Mouse (Mus musculus) forebrain, embryonic 11.5 days (tissue): ENCODE results near the gene Fsd1. TPM values are rescaled to one million over a fixed set of nuclear protein-coding genes. Genes with fewer than 3 reads are reported as not detected.
A peak's percentile ranks its signal among the peaks of the same experiment; 100 is the strongest.

Experiments used
- ATAC-seq: fragments of 200-750 bp; cut with Nextera tagmentation; replicated peaks from 2 replicates; pipeline ENCODE4 v1.8.0; 2017; ENCODE audit warnings: moderate TSS enrichment; ENCODE audit not compliant: low FRiP score
- DNase-seq: peaks from one replicate; pipeline ENCODE4 v3.0.0-alpha.2; 2017; ENCODE audit warnings: low spot score
- H3K27ac ChIP-seq: fragments of 300-500 bp; sonication (generic); 2 replicates; pipeline ENCODE4 v1.5.1; 2014; ENCODE audit warnings: low read depth, low read length
- H3K27me3 ChIP-seq: fragments of 300-500 bp; sonication (generic); 2 replicates; pipeline ENCODE4 v1.6.1; 2014; ENCODE audit warnings: mild to moderate bottlenecking, low read length, mixed read lengths; ENCODE audit not compliant: control insufficient read depth, insufficient read depth
- H3K36me3 ChIP-seq: fragments of 300-500 bp; sonication (generic); 2 replicates; pipeline ENCODE4 v1.6.1; 2014; ENCODE audit warnings: mild to moderate bottlenecking, low read length, moderate library complexity, mixed read lengths; ENCODE audit not compliant: control insufficient read depth, insufficient read depth
- H3K4me1 ChIP-seq: fragments of 300-500 bp; sonication (generic); replicated peaks from 2 replicates; pipeline ENCODE4 v1.6.1; 2014; ENCODE audit warnings: low read length, mixed read lengths; ENCODE audit not compliant: control insufficient read depth, insufficient read depth
- H3K4me2 ChIP-seq: fragments of 300-500 bp; sonication (generic); 2 replicates; pipeline ENCODE4 v1.6.1; 2014; ENCODE audit warnings: low read depth, mild to moderate bottlenecking, low read length, moderate library complexity, mixed read lengths; ENCODE audit not compliant: severe bottlenecking
- H3K4me3 ChIP-seq: fragments of 300-500 bp; sonication (generic); 2 replicates; pipeline ENCODE4 v1.5.1; 2014; ENCODE audit warnings: low read depth, low read length
- H3K9ac ChIP-seq: fragments of 300-500 bp; sonication (generic); 2 replicates; pipeline ENCODE4 v1.6.1; 2014; ENCODE audit warnings: low read length
- H3K9me3 ChIP-seq: fragments of 300-500 bp; sonication (generic); 2 replicates; pipeline ENCODE4 v1.6.1; 2016; ENCODE audit warnings: low read length, mixed read lengths; ENCODE audit not compliant: control insufficient read depth
- WGBS: fragments of 180-500 bp; shearing (Covaris S2); extraction: QIAGEN DNeasy Blood & Tissue Kit; methylation state at CpG from one replicate; pipeline ENCODE4 v1.1.7; 2014; 5-methylcytosine and 5-hydroxymethylcytosine counted together
- polyA plus RNA-seq: library from polyadenylated mRNA; unstranded; fragments of >200 nt; fragmentation: Nextera tagmentation; extraction: Ambion mirVana; gene quantifications from 2 replicates; pipeline ENCODE4 v1.2.1, GENCODE M21; 2014

Gene Fsd1
- polyA plus RNA-seq, 1 experiment from 2014 or later, result 61.9 TPM

DNA sequence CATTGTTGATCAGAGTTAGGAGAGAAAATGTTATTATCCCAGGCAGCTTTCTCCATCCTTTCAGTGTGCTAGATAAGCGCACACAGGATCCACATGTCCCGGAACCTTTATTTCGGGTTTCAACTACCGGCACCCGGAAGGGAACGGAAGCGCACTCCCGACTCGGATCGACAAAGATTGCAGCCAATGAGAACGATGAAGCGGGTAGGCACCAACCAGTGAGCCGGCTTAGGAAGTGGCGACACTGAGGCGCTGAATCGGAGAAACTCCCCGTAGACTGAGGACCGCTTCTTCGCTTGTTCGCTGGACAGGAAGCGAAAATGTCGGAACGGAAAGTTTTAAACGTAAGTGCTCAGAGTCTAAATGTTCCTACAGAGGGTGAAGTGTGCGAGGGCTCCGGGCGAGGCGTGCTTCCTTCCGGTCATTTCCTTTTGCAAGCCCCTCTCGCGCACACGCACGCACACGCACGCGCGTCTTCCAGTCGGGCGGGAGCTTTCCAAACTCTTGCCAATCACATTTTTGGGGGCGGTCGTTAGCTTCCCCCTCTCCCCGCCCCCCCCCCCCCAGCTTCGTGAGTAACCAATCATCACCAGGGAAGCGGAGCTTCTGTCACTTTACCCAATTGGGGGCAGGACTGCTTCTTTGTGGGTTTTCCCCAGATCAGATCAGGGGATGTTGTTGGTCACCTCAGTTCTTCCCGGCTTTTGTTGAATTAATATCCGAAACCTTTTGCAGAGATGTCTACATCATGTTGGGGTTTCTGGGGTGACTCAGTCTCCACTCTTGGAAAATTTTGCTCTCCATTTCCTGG lies 27.2 kb upstream of the Fsd1 start, which contains the start of gene Yju2:
TSS of gene Yju2 (plus strand) at position 182 of the 811 bp plus-strand sequence.
- Histone ChIP-seq H3K4me2 (peak within 1 kb of the TSS; percentile 66), H3K9ac (peak within 1 kb of the TSS; percentile 60), H3K27me3 (no peaks in the 10 kb centered on the region), H3K4me3 (peak within 1 kb of the TSS; percentile 56), H3K4me1 (peaks cover 10% of the 10 kb centered on the region), H3K27ac (peak within 1 kb of the TSS; percentile 92), H3K36me3 (no peaks in the 10 kb centered on the region), H3K9me3 (no peaks in the 10 kb centered on the region)
- peak; percentile 94 for DNase-seq
- WGBS, result under 1% methylated on average over 46 of the region's 46 CpGs
- peak; percentile 90 for ATAC-seq

- peak overlapping the region; percentile 56 for H3K4me3 ChIP-seq
- H3K36me3 ChIP-seq, result no peaks in the 10 kb centered on the region; the same call in 1 of the 2 replicates
- peak; percentile 52 for DNase-seq
- no peaks in the 10 kb centered on the region for H3K9me3 ChIP-seq
- H3K9ac ChIP-seq, result peak overlapping the region; percentile 37
- peaks cover 10% of the 10 kb centered on the region for H3K4me1 ChIP-seq
- ATAC-seq, result no peak
- H3K27ac ChIP-seq, result no peak overlapping the region
- H3K4me2 ChIP-seq, result peak overlapping the region; percentile 66
- 75% methylated on average over 10 of the region's 10 CpGs for WGBS
- H3K27me3 ChIP-seq, result no peaks in the 10 kb centered on the region
Measured at GRCm38 (mm10) chr17:55959946-55960740, 26.2 kb upstream of the Fsd1 start.

- no peak overlapping the region for H3K27ac ChIP-seq
- no peak for ATAC-seq
- DNase-seq, result no peak
- no peak overlapping the region for H3K4me3 ChIP-seq
- no peak overlapping the region for H3K9ac ChIP-seq
- no peaks in the 10 kb centered on the region; the same call in 1 of the 2 replicates for H3K36me3 ChIP-seq
- H3K9me3 ChIP-seq, result no peaks in the 10 kb centered on the region
- H3K4me2 ChIP-seq, result no peak overlapping the region
- H3K27me3 ChIP-seq, result no peaks in the 10 kb centered on the region
- H3K4me1 ChIP-seq, result peaks cover 10% of the 10 kb centered on the region
Measured at GRCm38 (mm10) chr17:55960791-55961190, 25.5 kb upstream of the Fsd1 start.

GRCm38 (mm10) chr17:55961631-55962030 lies 24.7 kb upstream of the Fsd1 start:
- DNase-seq (peak; percentile 41), ATAC-seq (no peak)
- Histone ChIP-seq H3K27ac (no peak overlapping the region), H3K36me3 (peaks cover 2% of the 10 kb centered on the region; the same call in 1 of the 2 replicates), H3K9ac (no peak overlapping the region), H3K4me3 (no peak overlapping the region), H3K4me2 (no peak overlapping the region), H3K9me3 (no peaks in the 10 kb centered on the region), H3K4me1 (peaks cover 8% of the 10 kb centered on the region; the same call in 1 of the 2 replicates), H3K27me3 (no peaks in the 10 kb centered on the region)
- 94% methylated on average over 7 of the region's 7 CpGs for WGBS

GRCm38 (mm10) chr17:55963171-55963570 lies 23.1 kb upstream of the Fsd1 start:
- Histone ChIP-seq H3K9me3 (no peaks in the 10 kb centered on the region), H3K27ac (no peak overlapping the region), H3K4me2 (no peak overlapping the region), H3K36me3 (peaks cover 2% of the 10 kb centered on the region; the same call in 1 of the 2 replicates), H3K4me1 (peaks cover 8% of the 10 kb centered on the region; the same call in 1 of the 2 replicates), H3K4me3 (no peak overlapping the region), H3K27me3 (no peaks in the 10 kb centered on the region), H3K9ac (no peak overlapping the region)
- DNase-seq (peak; percentile 50), ATAC-seq (no peak)
- WGBS, result 87% methylated on average over 14 of the region's 14 CpGs

DNA sequence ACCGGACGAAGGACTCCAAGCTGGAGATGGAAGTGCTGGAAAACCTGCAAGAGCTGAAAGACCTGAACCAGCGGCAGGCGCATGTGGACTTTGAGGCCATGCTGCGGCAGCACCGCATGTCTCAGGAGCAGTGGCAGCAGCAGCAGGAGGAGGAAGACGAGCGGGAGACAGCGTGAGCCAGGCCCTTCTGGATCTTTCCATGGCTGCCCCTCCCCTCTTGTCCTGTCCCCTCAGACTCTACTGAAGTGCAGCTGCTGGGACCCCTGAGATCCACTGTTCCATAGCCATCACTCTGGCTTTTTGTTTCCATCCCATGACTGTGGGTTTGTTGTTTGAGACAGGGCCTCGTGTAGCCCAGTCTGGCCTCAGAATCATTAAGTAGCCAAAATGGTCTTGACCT lies 21.8 kb upstream of the Fsd1 start:
- Histone ChIP-seq H3K27ac (no peak overlapping the region), H3K27me3 (no peaks in the 10 kb centered on the region), H3K4me3 (no peak overlapping the region), H3K4me2 (no peak overlapping the region), H3K9me3 (no peaks in the 10 kb centered on the region), H3K4me1 (peaks cover 6% of the 10 kb centered on the region; the same call in 1 of the 2 replicates), H3K9ac (no peak overlapping the region), H3K36me3 (peaks cover 2% of the 10 kb centered on the region; the same call in 1 of the 2 replicates)
- no peak for ATAC-seq
- 95% methylated on average over 10 of the region's 10 CpGs for WGBS
- peak; percentile 44 for DNase-seq

DNA sequence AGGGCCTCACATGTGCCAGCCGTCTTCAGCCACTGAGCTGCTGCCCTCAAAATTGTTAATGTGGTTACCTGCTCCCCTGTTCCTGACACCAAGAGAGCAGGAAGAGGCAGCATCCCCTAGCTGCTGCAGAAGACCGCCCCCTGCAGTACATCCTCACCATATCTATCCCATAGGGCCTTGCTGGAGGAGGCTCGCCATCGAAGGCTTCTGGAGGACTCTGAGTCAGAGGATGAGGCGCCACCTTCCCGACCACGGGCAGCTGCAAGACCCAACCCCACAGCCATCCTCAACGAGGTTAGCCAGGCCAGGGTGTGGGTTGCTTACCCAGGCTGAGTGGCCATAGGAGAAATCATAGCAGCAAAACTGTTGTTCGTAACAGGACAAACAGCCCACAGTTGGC lies 21.3 kb upstream of the Fsd1 start:
- Histone ChIP-seq H3K9me3 (no peaks in the 10 kb centered on the region), H3K36me3 (peaks cover 2% of the 10 kb centered on the region; the same call in 1 of the 2 replicates), H3K27ac (no peak overlapping the region), H3K4me3 (no peak overlapping the region), H3K4me1 (peaks cover 8% of the 10 kb centered on the region; the same call in 1 of the 2 replicates), H3K4me2 (no peak overlapping the region), H3K27me3 (no peaks in the 10 kb centered on the region), H3K9ac (no peak overlapping the region)
- WGBS, result 86% methylated on average over 9 of the region's 9 CpGs
- DNase-seq (peak; percentile 45), ATAC-seq (no peak)

DNA sequence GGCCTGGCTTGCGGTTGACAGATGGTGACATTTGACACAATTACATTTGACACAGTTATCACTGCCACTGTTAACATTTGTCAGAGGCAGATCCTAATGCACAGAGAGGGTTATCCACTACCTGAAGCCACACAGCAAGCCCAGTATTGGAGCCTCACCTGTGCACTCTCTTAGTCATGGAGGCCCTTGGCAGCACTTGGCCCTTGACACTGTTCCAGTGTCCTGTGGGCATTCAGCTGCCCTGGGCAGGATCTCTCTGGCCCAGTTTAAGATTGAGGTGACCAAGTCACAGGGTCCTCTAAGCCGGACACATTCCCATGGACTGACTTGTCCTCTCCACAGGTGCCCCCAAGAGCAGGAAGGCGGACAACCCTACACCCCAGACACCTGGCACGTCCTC lies 19.1 kb upstream of the Fsd1 start:
- WGBS, result 89% methylated on average over 4 of the region's 4 CpGs
- H3K9ac ChIP-seq, result no peak overlapping the region
- no peak overlapping the region for H3K4me3 ChIP-seq
- H3K4me2 ChIP-seq, result no peak overlapping the region
- peaks cover 13% of the 10 kb centered on the region for H3K4me1 ChIP-seq
- no peaks in the 10 kb centered on the region for H3K27me3 ChIP-seq
- ATAC-seq (no peak), DNase-seq (no peak)
- no peak overlapping the region for H3K27ac ChIP-seq
- H3K9me3 ChIP-seq, result no peaks in the 10 kb centered on the region
- H3K36me3 ChIP-seq, result peaks cover 2% of the 10 kb centered on the region; the same call in 1 of the 2 replicates
